8 mouse cellular contexts compared by ENCODE assay signal in the genomic region with DNA sequence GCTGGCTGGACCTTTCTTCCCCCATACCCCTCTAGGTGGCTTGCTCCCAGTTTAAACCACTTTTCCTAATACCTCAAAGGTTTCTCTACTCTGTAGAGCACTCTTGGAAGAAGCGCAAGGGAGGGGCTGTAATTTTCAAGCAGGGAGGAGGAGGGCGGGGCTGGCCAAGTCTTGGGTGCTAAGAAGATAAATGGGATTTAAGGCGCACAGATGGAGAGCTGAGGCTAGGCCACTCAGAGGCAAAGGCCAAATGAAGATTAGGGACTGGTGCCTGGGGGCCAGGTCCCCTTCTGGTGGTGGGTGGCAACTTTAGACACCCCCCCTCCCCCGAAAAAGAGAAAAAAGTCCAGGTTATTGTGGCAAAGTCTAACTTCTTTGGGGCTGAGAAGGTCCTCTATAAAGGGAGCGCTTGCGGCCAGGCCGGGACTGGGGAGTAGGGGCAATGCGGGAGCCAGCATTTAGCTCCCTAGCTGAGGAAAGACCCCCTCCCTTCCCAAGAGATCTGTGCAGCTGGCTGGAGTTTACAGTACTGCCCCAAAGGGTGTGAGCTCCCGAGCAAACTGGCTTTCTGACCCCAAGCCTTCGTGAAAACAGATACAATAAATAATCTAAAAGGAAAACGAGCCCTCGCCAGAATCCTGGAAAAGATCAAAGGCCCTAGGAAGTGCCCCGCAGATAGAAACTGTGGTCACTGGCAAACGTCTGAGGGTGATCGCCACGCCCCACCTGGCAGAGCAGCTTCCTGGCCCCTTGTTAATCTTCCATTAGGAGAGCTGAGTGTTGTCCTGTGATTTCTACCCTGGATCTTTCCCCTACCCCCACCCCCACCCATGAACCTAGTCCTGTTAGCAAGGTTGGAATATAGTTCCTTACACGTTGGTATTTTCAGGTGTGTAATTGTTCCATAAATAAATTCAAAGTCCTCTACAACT. TPM values are rescaled to one million over a fixed set of nuclear protein-coding genes. Genes with fewer than 3 reads are reported as not detected.
DNase-seq lines count a peak whose midpoint lies in the region; ATAC-seq and TF ChIP-seq lines count a peak whose summit lies in the region.

No protein-coding gene starts in this region.

- H3K36me3 ChIP-seq in heart, embryonic 12.5 days: no peaks in the 10 kb centered on the region
- no peaks in the 10 kb centered on the region for H3K36me3 ChIP-seq in limb, embryonic 14.5 days (ENCODE audit: control insufficient read depth, insufficient read depth, low read length)
- H3K36me3 ChIP-seq in neural tube, embryonic 12.5 days: no peaks in the 10 kb centered on the region

- WGBS in heart, embryonic 12.5 days: 4% methylated on average over 17 of the region's 17 CpGs
- 4% methylated on average over 17 of the region's 17 CpGs for WGBS in limb, embryonic 14.5 days
- 3% methylated on average over 17 of the region's 17 CpGs for WGBS in neural tube, embryonic 12.5 days

- peak overlapping the region; percentile 71 for H3K4me3 ChIP-seq in heart, embryonic 12.5 days
- peak overlapping the region; percentile 48 for H3K4me3 ChIP-seq in limb, embryonic 14.5 days (replicated peaks; ENCODE audit: low read length)
- peak overlapping the region; percentile 56 for H3K4me3 ChIP-seq in neural tube, embryonic 12.5 days

- no peak overlapping the region for H3K27ac ChIP-seq in heart, embryonic 12.5 days (ENCODE audit: poor library complexity, severe bottlenecking)
- peak overlapping the region; percentile 39; the same call in 1 of the 2 replicates for H3K27ac ChIP-seq in limb, embryonic 14.5 days (replicated peaks; ENCODE audit: low read depth, low read length)
- no peak overlapping the region for H3K27ac ChIP-seq in neural tube, embryonic 12.5 days

- H3K9ac ChIP-seq in heart, embryonic 12.5 days: peak overlapping the region; percentile 69
- peak overlapping the region; percentile 56 for H3K9ac ChIP-seq in limb, embryonic 14.5 days (ENCODE audit: low read depth, low read length, severe bottlenecking)
- peak overlapping the region; percentile 56 for H3K9ac ChIP-seq in neural tube, embryonic 12.5 days

- H3K4me1 ChIP-seq in heart, embryonic 12.5 days (replicated peaks): peaks cover 6% of the 10 kb centered on the region
- peaks cover 16% of the 10 kb centered on the region for H3K4me1 ChIP-seq in limb, embryonic 14.5 days (ENCODE audit: control insufficient read depth, insufficient read depth, low read length)
- peaks cover 10% of the 10 kb centered on the region; the same call in 1 of the 2 replicates for H3K4me1 ChIP-seq in neural tube, embryonic 12.5 days

- peak overlapping the region; percentile 96 for H3K4me2 ChIP-seq in heart, embryonic 12.5 days
- peak overlapping the region; percentile 54 for H3K4me2 ChIP-seq in limb, embryonic 14.5 days (replicated peaks; ENCODE audit: low read depth, low read length, severe bottlenecking)
- peak overlapping the region; percentile 97 for H3K4me2 ChIP-seq in neural tube, embryonic 12.5 days (replicated peaks)

- TF ChIP-seq POLR2A in limb, embryonic 14.5 days (IDR thresholded peaks at IDR 0.05; ENCODE audit: borderline replicate concordance, extremely low read depth, insufficient read depth, insufficient read length): no peak

- peak; percentile 51 for ATAC-seq in heart, embryonic 12.5 days (ENCODE audit: insufficient number of reproducible peaks, low FRiP score)
- ATAC-seq in limb, embryonic 14.5 days (ENCODE audit: low FRiP score, low read depth): no peak; the same call in none of the 2 replicates
- ATAC-seq in neural tube, embryonic 12.5 days (ENCODE audit: low FRiP score, low read depth): peak; percentile 64

- H3K9me3 ChIP-seq in heart, embryonic 12.5 days (replicated peaks): no peaks in the 10 kb centered on the region
- no peaks in the 10 kb centered on the region for H3K9me3 ChIP-seq in limb, embryonic 14.5 days (ENCODE audit: control insufficient read depth, low read length)
- no peaks in the 10 kb centered on the region for H3K9me3 ChIP-seq in neural tube, embryonic 12.5 days

- peaks cover 12% of the 10 kb centered on the region for H3K27me3 ChIP-seq in heart, embryonic 12.5 days (replicated peaks)
- 0 out of 2 replicates have a peak, but pooled peaks cover 5% of the 10 kb centered on the region for H3K27me3 ChIP-seq in limb, embryonic 14.5 days (ENCODE audit: control insufficient read depth, insufficient read depth, low read length)
- H3K27me3 ChIP-seq in neural tube, embryonic 12.5 days (replicated peaks): peaks cover 5% of the 10 kb centered on the region

- peak; percentile 13 for DNase-seq in lung, adult 18-20 months
- no peak for DNase-seq in lung, postnatal 25 days (ENCODE audit: low spot score)
- DNase-seq in limb, embryonic 14.5 days (ENCODE audit: low spot score): no peak
- DNase-seq in yolk sac, embryonic 10.5 days (ENCODE audit: low spot score): no peak
- DNase-seq in cerebellum, postnatal 4 days (ENCODE audit: low spot score in 2 of 2): no peak
- DNase-seq in layer of hippocampus, adult 9-11 months: no peak

RNA-seq across cellular contexts. Expression of a gene that starts 0.7 kb away (rescaled TPM):
- polyA plus RNA-seq in heart, embryonic 12.5 days (2016; fragmentation: Nextera tagmentation; extraction: Ambion mirVana): 9.1 and 10.2 TPM in 2 replicates
- 12.3 and 13.7 TPM in 2 replicates for polyA plus RNA-seq in limb, embryonic 14.5 days (2012; rRNA removed)
- 14.1 and 16.4 TPM in 2 replicates for polyA plus RNA-seq in limb, embryonic 14.5 days (2014; fragmentation: Nextera tagmentation; extraction: Ambion mirVana)
- polyA plus RNA-seq in neural tube, embryonic 12.5 days (2016; fragmentation: Nextera tagmentation; extraction: Ambion mirVana): 14.2 and 17.0 TPM in 2 replicates

Comparison
In these comparisons a context has a peak if more than half of its experiments do, and no peak if none do; other contexts are left out.
1. DNase-seq: peak in lung, adult 18-20 months (2 of 2); none in lung, postnatal 25 days (single experiment), limb, embryonic 14.5 days (single experiment), yolk sac, embryonic 10.5 days (single experiment), cerebellum, postnatal 4 days (0 of 2) and layer of hippocampus, adult 9-11 months (single experiment).
2. Peak in every context shown above with its lines, with median percentiles within 50 percentile points of each other: H3K4me2 ChIP-seq, H3K4me3 ChIP-seq and H3K9ac ChIP-seq.